Mouse (Mus musculus) left cerebral cortex, postnatal 14 days (tissue): Measurements from ENCODE around the gene Rbms1. TPM values are rescaled to one million over a fixed set of nuclear protein-coding genes. Genes with fewer than 3 reads are reported as not detected.

Experiments used
- DNase-seq, 2 experiments: peaks; one replicate each; pipeline ENCODE4 v3.0.0; 2021 to 2022; ENCODE audit warnings: low spot score in 2 of 2, mixed read lengths in 1 of 2
- intact Hi-C: fragments of 180-260 bp; cut with DNase I; formaldehyde crosslinking; loops from one replicate; pipeline ENCODE4 v1.15.1; 2025
- total RNA-seq, 2 experiments: library from RNA; stranded (reverse); gene quantifications; 2 replicates each; pipeline ENCODE4 v1.2.3; 2021

Rbms1 gene
- total RNA-seq, 2 experiments from 2014 or later = 23.8 to 24.8 TPM

- DNase-seq = no peak
- intact Hi-C loops = no loop called here
These were observed 134.0 kb downstream of the Rbms1 start for GRCm38 (mm10) chr2:60828908-60829462.

- no peak for DNase-seq
- intact Hi-C loops = no loop called here
These were observed 135.9 kb downstream of the Rbms1 start for GRCm38 (mm10) chr2:60827152-60827428.

GRCm38 (mm10) chr2:60826406-60827151 is 136.4 kb downstream of the Rbms1 start:
- DNase-seq = no peak
- intact Hi-C loops = no loop called here

- no peak for DNase-seq
- intact Hi-C loops = no loop called here
These were observed 137.3 kb downstream of the Rbms1 start for GRCm38 (mm10) chr2:60825690-60826089.

GRCm38 (mm10) chr2:60821635-60822034 is 141.4 kb downstream of the Rbms1 start:
- DNase-seq = no peak
- intact Hi-C loops = no loop called here

- intact Hi-C loops = no loop called here
- DNase-seq = no peak
These were observed 144.4 kb downstream of the Rbms1 start for GRCm38 (mm10) chr2:60818632-60819031.

- intact Hi-C loops = no loop called here
These were observed 146.7 kb downstream of the Rbms1 start for GRCm38 (mm10) chr2:60816307-60816706.

GRCm38 (mm10) chr2:60814788-60815187 is 148.2 kb downstream of the Rbms1 start:
- DNase-seq = no peak
- intact Hi-C loops = no loop called here

More at GRCm38 (mm10) chr2:60816307-60816706, 146.7 kb downstream of the Rbms1 start:
- no peak for DNase-seq

- DNase-seq = no peak
- intact Hi-C loops = no loop called here
These were observed 150.0 kb downstream of the Rbms1 start for GRCm38 (mm10) chr2:60812949-60813348.

- no peak for DNase-seq
These were observed 152.4 kb downstream of the Rbms1 start for GRCm38 (mm10) chr2:60810617-60811016.

GRCm38 (mm10) chr2:60809441-60809921 is 153.5 kb downstream of the Rbms1 start:
- no peak for DNase-seq
- intact Hi-C loops = no loop called here

More at GRCm38 (mm10) chr2:60810617-60811016, 152.4 kb downstream of the Rbms1 start:
- intact Hi-C loops = no loop called here

- intact Hi-C loops = no loop called here
- DNase-seq = no peak
These were observed 154.2 kb downstream of the Rbms1 start for GRCm38 (mm10) chr2:60808822-60809221.

- intact Hi-C loops = no loop called here
These were observed 155.4 kb downstream of the Rbms1 start for GRCm38 (mm10) chr2:60807341-60808195.

GRCm38 (mm10) chr2:60804763-60805162 is 158.2 kb downstream of the Rbms1 start:
- no peak for DNase-seq
- intact Hi-C loops = no loop called here

More at GRCm38 (mm10) chr2:60807341-60808195, 155.4 kb downstream of the Rbms1 start:
- no peak for DNase-seq

GRCm38 (mm10) chr2:60803377-60803776 is 159.6 kb downstream of the Rbms1 start:
- DNase-seq = no peak
- intact Hi-C loops = no loop called here

GRCm38 (mm10) chr2:60802828-60803227 is 160.2 kb downstream of the Rbms1 start:
- no peak for DNase-seq
- intact Hi-C loops = no loop called here

GRCm38 (mm10) chr2:60802191-60802590 is 160.8 kb downstream of the Rbms1 start:
- peak; percentile 22 to 57 for DNase-seq

GRCm38 (mm10) chr2:60801571-60802155 is 161.3 kb downstream of the Rbms1 start:
- intact Hi-C loops = no loop called here
- no peak for DNase-seq

More at GRCm38 (mm10) chr2:60802191-60802590, 160.8 kb downstream of the Rbms1 start:
- intact Hi-C loops = no loop called here

GRCm38 (mm10) chr2:60800921-60801558 is 162.0 kb downstream of the Rbms1 start:
- intact Hi-C loops = no loop called here
- no peak for DNase-seq
